Mouse (Mus musculus) midbrain, embryonic 16.5 days (tissue): ENCODE data around the gene Numa1. TPM values are rescaled to one million over a fixed set of nuclear protein-coding genes. Genes with fewer than 3 reads are reported as not detected.
"Not testable (repeated sequence)": the region's sequence is repeated elsewhere in the genome, so short reads cannot be mapped to it uniquely, and the experiment has no call there.

Experiments used
- ATAC-seq: fragments of 200-750 bp; cut with Nextera tagmentation; 2 replicates; pipeline ENCODE4 v1.8.0; 2017; ENCODE audit warnings: moderate TSS enrichment
- H3K27ac ChIP-seq: fragments of 300-500 bp; sonication (generic); 2 replicates; pipeline ENCODE4 v1.5.1; 2014; ENCODE audit warnings: mild to moderate bottlenecking, low read length, mixed read lengths
- H3K27me3 ChIP-seq: fragments of 300-500 bp; sonication (generic); 2 replicates; pipeline ENCODE4 v1.6.1; 2014; ENCODE audit warnings: low read depth, low read length, mixed read lengths; ENCODE audit not compliant: control insufficient read depth, insufficient read depth
- H3K36me3 ChIP-seq: fragments of 300-500 bp; sonication (generic); 2 replicates; pipeline ENCODE4 v1.6.1; 2014; ENCODE audit warnings: mild to moderate bottlenecking, low read length, moderate library complexity, mixed read lengths; ENCODE audit not compliant: control insufficient read depth, insufficient read depth
- H3K4me1 ChIP-seq: fragments of 300-500 bp; sonication (generic); 2 replicates; pipeline ENCODE4 v1.6.1; 2014; ENCODE audit warnings: mild to moderate bottlenecking, low read length, mixed read lengths; ENCODE audit not compliant: control insufficient read depth, insufficient read depth
- H3K4me2 ChIP-seq: fragments of 300-500 bp; sonication (generic); 2 replicates; pipeline ENCODE4 v1.6.1; 2014; ENCODE audit warnings: mild to moderate bottlenecking, low read length, mixed read lengths
- H3K4me3 ChIP-seq: fragments of 300-500 bp; sonication (generic); 2 replicates; pipeline ENCODE4 v1.5.1; 2014; ENCODE audit warnings: low read depth, mild to moderate bottlenecking, low read length, moderate library complexity, mixed read lengths
- H3K9ac ChIP-seq: fragments of 300-500 bp; sonication (generic); 2 replicates; pipeline ENCODE4 v1.6.1; 2014; ENCODE audit warnings: low read depth, low read length, mixed read lengths
- H3K9me3 ChIP-seq: fragments of 300-500 bp; sonication (generic); replicated peaks from 2 replicates; pipeline ENCODE4 v1.6.1; 2014; ENCODE audit warnings: mild to moderate bottlenecking, low read length, mixed read lengths; ENCODE audit not compliant: control insufficient read depth, poor library complexity, severe bottlenecking
- WGBS: fragments of 180-500 bp; shearing (Covaris S2); extraction: QIAGEN DNeasy Blood & Tissue Kit; methylation state at CpG from one replicate; pipeline ENCODE4 v1.1.7; 2014; 5-methylcytosine and 5-hydroxymethylcytosine counted together
- polyA plus RNA-seq: library from polyadenylated mRNA; unstranded; fragments of >200 nt; fragmentation: Nextera tagmentation; extraction: Ambion mirVana; gene quantifications from 2 replicates; pipeline ENCODE4 v1.2.1, GENCODE M21; 2015

Gene Numa1
- polyA plus RNA-seq, 1 experiment from 2014 or later: 37.8 TPM

DNA sequence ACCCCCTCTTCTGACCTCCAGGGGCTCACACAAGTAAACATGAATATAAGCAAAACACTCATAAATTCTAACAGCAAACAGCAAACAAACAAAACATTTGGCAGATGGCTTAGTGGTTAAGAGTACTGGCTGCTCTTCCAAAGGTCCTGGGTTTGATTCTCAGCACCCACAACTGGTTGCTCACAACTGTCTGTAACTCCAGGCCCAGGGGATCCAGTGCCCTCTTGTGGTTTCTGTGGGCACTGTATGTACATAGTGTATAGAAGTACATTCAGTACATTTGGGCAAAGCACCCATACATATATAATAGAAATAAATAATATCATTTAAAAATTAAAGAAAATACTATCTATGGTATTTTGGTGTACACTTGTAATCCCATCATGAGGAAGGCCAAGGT is 31.1 kb upstream of the Numa1 start:
- Histone ChIP-seq H3K4me3 (no peak overlapping the region), H3K9me3 (no peaks in the 10 kb centered on the region), H3K4me1 (peaks cover 16% of the 10 kb centered on the region), H3K4me2 (no peak overlapping the region), H3K9ac (no peak overlapping the region), H3K27ac (no peak overlapping the region), H3K36me3 (no peaks in the 10 kb centered on the region), H3K27me3 (no peaks in the 10 kb centered on the region)
- ATAC-seq: no peak

DNA sequence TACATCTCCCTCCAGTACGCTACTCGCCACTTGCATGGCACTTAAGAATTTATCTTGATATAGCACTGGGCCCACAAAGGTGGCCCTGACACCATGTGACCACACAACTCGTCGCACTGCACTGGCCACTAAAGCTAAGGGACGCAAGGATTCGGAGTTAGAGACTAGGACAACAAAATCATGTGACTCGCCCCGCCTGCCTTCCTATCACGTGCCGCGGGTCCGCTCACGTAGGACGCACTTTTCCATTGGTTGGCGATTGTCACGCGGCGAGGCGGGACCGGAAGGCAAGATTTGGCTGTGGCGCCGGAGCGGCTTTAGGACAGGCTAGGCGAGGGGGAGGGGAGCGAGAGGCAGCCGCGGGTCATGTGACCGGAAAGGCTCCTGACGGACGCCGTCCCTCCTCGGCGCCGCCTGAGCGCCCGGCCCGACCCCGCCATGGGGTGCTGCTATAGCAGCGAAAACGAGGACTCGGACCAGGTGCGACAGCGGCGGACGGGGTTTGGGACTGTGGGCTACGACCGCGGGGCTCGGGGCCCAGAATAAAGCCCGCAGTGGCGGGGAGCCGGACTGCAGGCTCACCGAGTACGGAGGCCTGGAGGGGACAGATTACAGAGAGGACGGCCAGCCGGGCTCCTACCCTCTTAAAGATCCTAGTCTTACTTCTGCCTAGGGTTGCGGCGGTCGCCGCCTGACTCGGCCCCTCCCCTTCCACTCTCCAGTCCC is 28.2 kb upstream of the Numa1 start, which contains the start of gene Lamtor1:
Gene Lamtor1 (plus strand): TSS at position 344 of the 726 bp plus-strand sequence.
- Histone ChIP-seq H3K27me3 (no peaks in the 10 kb centered on the region), H3K36me3 (0 out of 2 replicates have a peak, but pooled peaks cover 6% of the 10 kb centered on the region), H3K4me3 (peak within 1 kb of the TSS; percentile 92), H3K4me1 (peaks cover 19% of the 10 kb centered on the region), H3K9me3 (no peaks in the 10 kb centered on the region), H3K27ac (peak within 1 kb of the TSS; percentile 97), H3K9ac (peak within 1 kb of the TSS; percentile 94), H3K4me2 (peak within 1 kb of the TSS; percentile 60)
- ATAC-seq: peak; percentile 97
- WGBS: under 1% methylated on average over 61 of the region's 61 CpGs

DNA sequence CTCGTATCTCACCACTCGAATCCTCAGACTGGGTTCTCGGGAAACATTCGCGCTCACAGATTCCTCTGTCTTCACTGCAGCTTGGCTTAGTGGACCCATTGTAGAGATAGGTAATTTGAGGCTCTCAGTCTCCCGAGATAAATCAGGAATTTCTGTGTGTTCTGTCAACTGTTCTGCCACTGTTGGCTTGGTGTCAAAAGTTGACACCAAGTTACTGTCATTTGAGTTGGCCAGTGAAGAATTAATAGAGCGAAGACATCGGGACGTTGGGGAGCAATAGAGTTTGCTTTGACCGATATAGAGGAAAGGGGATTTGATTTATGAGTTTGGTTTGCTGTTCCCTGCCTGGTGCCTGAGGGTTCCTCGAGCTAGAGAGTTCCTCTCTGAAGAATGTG is 27.6 kb upstream of the Numa1 start, which contains the start of gene Tomt:
Gene Tomt (minus strand): TSS at position 73 of the 395 bp plus-strand sequence.
- ATAC-seq: no peak
- 28% methylated on average over 11 of the region's 11 CpGs for WGBS
- peaks cover 8% of the 10 kb centered on the region; the same call in 1 of the 2 replicates for H3K36me3 ChIP-seq
- H3K4me3 ChIP-seq: peak within 1 kb of the TSS; percentile 92
- peak within 1 kb of the TSS; percentile 97 for H3K27ac ChIP-seq
- H3K4me1 ChIP-seq: peaks cover 19% of the 10 kb centered on the region
- H3K9me3 ChIP-seq: no peaks in the 10 kb centered on the region
- H3K27me3 ChIP-seq: no peaks in the 10 kb centered on the region
- H3K4me2 ChIP-seq: peak within 1 kb of the TSS; percentile 60
- peak within 1 kb of the TSS; percentile 94 for H3K9ac ChIP-seq

DNA sequence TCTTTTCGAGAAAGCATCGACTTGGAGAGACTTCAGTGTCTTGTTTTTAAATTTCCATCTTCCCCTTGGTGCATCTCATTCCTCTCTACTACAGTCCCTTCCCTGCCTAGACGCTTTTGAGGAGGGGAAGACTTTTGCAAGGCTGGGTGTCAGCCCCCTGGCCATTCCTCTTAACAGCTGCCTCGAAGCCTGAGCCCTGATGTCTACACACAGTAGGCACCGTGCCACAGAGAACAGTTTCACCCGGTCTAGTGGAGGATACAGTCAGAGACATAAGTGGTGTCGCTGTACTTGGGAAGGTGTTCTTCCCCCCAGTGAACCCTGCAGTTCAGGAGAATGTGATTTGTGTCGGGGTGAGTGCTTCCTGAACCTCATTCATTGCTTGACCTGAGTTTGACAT is 27.2 kb upstream of the Numa1 start:
- Histone ChIP-seq H3K9me3 (no peaks in the 10 kb centered on the region), H3K4me1 (peaks cover 19% of the 10 kb centered on the region), H3K4me2 (peak overlapping the region; percentile 60), H3K27me3 (no peaks in the 10 kb centered on the region), H3K36me3 (peaks cover 9% of the 10 kb centered on the region; the same call in 1 of the 2 replicates), H3K27ac (no peak overlapping the region), H3K4me3 (peak overlapping the region; percentile 92), H3K9ac (peak overlapping the region; percentile 94; the same call in 1 of the 2 replicates)
- ATAC-seq: no peak
- WGBS: 90% methylated on average over 8 of the region's 8 CpGs

DNA sequence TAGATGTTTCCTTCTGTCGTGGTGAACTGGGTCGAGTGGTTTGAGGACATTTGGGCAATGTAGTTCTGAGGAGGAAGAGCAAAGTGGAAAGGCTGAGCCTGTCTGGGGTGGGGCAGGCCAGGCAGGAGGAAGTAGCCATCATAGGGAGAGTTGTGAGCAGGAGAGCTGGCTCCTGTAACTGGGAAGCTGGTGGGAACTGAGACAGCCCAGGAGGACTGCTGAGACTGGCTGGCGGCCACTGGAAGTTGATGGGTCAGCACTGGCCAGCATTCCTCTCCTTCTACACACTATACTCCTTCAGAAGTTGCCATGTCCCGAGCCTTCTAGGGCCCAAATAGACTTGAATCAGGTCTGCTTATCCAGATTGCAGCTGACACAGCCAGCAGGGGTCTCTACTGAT is 25.5 kb upstream of the Numa1 start:
- no peak overlapping the region for H3K4me3 ChIP-seq
- H3K27ac ChIP-seq: no peak overlapping the region
- H3K4me1 ChIP-seq: peaks cover 19% of the 10 kb centered on the region
- no peaks in the 10 kb centered on the region for H3K9me3 ChIP-seq
- WGBS: 90% methylated on average over 4 of the region's 4 CpGs
- no peak for ATAC-seq
- H3K36me3 ChIP-seq: peaks cover 19% of the 10 kb centered on the region; the same call in 1 of the 2 replicates
- H3K4me2 ChIP-seq: no peak overlapping the region
- peak overlapping the region; percentile 21; the same call in 1 of the 2 replicates for H3K9ac ChIP-seq
- no peaks in the 10 kb centered on the region for H3K27me3 ChIP-seq

DNA sequence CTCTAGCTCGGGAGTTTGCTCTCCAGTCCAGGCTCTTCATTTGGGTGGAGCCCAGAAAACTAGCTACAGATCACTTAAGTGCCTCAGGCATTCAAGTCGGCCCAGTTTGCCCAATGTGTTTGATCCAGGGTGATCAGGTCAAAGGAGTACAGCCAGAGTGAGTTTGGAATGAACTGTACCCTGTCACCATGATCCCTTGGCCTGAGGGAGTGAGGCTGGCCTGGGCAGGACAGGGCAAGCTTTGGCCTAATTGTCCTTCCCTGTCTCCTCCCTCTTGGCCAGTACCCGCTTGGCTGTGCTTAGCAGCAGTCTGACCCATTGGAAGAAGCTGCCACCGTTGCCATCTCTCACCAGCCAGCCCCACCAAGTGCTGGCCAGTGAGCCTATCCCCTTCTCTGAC is 23.8 kb upstream of the Numa1 start:
- H3K4me3 ChIP-seq: no peak overlapping the region
- no peaks in the 10 kb centered on the region for H3K27me3 ChIP-seq
- H3K9ac ChIP-seq: no peak overlapping the region
- ATAC-seq: no peak
- H3K4me2 ChIP-seq: no peak overlapping the region
- peaks cover 26% of the 10 kb centered on the region; the same call in 1 of the 2 replicates for H3K36me3 ChIP-seq
- 82% methylated on average over 4 of the region's 4 CpGs for WGBS
- no peak overlapping the region for H3K27ac ChIP-seq
- H3K4me1 ChIP-seq: peaks cover 16% of the 10 kb centered on the region
- no peaks in the 10 kb centered on the region for H3K9me3 ChIP-seq

DNA sequence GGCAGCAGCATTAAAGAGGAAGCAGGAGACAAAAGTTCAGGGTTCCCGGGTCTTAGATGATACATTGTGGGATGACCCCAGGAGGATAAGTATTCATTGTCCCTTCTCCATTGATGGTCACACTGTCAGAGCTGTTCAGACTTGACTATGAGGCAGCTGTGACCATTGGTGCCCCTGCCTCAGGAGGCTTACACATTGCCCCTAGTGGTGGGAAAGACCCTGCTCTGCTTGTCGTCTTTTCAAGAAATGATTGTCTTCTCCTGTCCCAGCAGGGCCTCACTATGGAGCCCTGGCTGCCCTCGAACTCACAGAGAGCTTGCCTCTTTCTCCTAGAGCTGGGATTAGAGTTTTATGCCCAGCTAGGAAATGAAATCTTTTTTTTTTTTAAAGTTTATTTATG is 21.9 kb upstream of the Numa1 start:
- Histone ChIP-seq H3K27me3 (no peaks in the 10 kb centered on the region), H3K4me2 (no peak overlapping the region), H3K27ac (no peak overlapping the region), H3K36me3 (peaks cover 26% of the 10 kb centered on the region; the same call in 1 of the 2 replicates), H3K9me3 (no peaks in the 10 kb centered on the region), H3K9ac (no peak overlapping the region), H3K4me1 (peaks cover 7% of the 10 kb centered on the region), H3K4me3 (no peak overlapping the region)
- no peak for ATAC-seq
- WGBS: 66% methylated on average over 3 of the region's 3 CpGs

DNA sequence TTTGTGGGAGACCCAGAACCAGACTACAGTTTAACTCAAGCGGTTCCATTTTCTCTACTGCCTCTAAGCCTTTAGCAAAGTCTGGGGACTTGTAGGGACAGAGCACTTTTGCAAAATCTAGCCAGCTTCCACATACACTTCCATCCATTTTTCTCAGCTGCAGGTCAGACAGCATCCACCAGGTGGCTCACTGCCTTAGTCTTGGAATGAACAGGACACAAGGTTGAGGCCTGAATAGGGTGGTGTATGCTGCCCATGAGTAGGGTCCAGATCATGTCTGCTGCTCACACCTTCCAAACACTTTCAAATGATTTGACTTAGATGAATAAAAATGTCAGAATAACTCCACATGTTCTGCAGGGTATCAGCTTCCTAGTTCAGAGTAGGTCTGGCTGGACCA is 15.8 kb upstream of the Numa1 start:
- Histone ChIP-seq H3K9ac (no peak overlapping the region), H3K4me2 (no peak overlapping the region), H3K27ac (no peak overlapping the region), H3K36me3 (peaks cover 10% of the 10 kb centered on the region; the same call in 1 of the 2 replicates), H3K4me3 (no peak overlapping the region), H3K27me3 (no peaks in the 10 kb centered on the region), H3K4me1 (no peaks in the 10 kb centered on the region), H3K9me3 (no peaks in the 10 kb centered on the region)
- ATAC-seq: peak; percentile 77
- 24% methylated on average over 1 of the region's 1 CpGs for WGBS

DNA sequence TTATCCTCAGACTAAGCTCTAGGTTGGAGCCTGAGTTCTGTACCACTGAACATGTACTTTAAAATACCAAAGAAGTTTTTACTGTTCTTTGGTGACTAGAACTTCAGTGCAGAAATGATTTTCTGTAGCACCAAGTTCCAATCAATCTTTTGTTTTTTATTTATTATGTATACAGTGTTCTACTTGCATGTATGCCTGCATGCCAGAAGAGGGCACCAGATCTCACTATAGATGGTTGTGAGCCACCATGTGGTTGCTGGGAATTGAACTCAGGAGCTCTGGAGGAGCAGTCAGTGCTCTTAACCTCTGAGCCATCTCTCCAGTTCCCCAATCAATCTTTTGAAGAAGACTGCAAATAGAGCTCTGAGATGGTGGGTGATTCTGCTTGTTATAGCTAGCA is 8.0 kb upstream of the Numa1 start:
- H3K27me3 ChIP-seq, H3K4me3 ChIP-seq, ATAC-seq, H3K9ac ChIP-seq, H3K9me3 ChIP-seq, H3K27ac ChIP-seq, H3K36me3 ChIP-seq, H3K4me1 ChIP-seq, H3K4me2 ChIP-seq: not testable (repeated sequence)
